Mouse (Mus musculus) liver, adult (tissue): Measurements from ENCODE around the gene Vgll4.

Experiments used
- GATA4 ChIP-seq: IDR thresholded peaks from 2 replicates; pipeline ENCODE4 v1.6.1; 2014; ENCODE audit warnings: mild to moderate bottlenecking, low read length; ENCODE audit not compliant: insufficient replicate concordance

Vgll4 gene

GRCm38 (mm10) chr6:114878841-114879520, 90.8 kb downstream of the Vgll4 start:
- TF ChIP-seq GATA4: no peak

GRCm38 (mm10) chr6:114876546-114876945, 93.2 kb downstream of the Vgll4 start:
- TF ChIP-seq GATA4: no peak

DNA sequence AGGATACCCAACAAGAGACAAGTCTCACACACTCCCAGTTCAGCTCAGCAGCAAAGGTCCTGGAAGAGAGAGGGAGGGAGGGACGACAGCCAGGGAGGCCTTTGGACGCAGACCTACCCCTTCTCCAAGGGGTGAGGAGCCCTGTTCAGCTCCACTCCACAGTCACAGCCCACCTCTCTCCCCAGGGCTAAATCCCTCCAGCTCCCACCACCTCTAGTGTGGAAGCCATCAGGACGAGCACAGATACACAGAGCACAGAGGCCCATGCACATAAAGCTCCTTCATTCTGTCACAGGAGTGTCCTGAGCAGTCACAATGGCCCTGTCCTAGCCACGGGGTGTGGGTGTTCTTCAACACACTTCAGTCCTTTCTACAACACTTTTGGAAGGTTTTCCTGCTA, 93.8 kb downstream of the Vgll4 start:
- no peak for TF ChIP-seq GATA4

GRCm38 (mm10) chr6:114875018-114875558, 94.7 kb downstream of the Vgll4 start:
- peak; percentile 61; the same call in 1 of the 2 replicates for TF ChIP-seq GATA4

DNA sequence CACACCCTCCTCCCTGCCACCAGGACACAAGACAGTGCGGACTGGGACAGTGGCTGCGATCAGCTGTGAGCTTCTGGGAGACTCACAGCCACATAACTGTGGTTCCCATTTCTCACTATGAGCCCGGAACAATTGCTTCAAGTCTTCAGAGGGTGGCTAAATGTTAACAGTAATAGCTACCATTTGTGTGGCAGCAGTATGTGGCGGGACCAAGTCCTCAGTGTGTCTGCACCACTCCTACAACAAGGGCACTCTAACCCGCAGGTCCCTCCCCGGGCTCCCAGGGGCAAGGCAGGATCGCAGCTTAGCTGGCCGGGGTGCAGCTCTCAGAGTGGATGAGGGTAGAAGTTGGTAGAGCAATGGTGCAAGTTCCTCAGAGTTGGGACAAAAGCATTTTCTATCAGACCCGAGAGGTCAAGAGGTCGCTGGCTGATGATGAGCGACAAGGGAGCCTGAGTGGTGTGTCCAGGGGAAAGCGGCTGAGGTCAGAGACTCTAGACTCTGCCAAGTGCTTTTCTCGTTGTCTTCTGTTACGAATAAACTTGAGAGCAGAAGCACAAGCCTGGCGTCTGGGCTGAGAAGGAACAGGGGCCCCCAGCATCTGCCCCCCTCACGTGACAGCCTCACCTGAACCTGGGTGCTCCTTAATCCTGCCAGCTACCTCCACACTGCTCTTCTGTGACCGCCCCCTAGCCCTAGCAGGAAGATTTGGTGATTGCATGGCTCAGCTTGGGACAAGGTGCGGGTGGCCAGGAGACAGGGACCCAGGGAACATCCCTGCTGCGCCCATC, 95.5 kb downstream of the Vgll4 start:
- TF ChIP-seq GATA4: no peak

GRCm38 (mm10) chr6:114873808-114874137, 96.0 kb downstream of the Vgll4 start:
- no peak for TF ChIP-seq GATA4

DNA sequence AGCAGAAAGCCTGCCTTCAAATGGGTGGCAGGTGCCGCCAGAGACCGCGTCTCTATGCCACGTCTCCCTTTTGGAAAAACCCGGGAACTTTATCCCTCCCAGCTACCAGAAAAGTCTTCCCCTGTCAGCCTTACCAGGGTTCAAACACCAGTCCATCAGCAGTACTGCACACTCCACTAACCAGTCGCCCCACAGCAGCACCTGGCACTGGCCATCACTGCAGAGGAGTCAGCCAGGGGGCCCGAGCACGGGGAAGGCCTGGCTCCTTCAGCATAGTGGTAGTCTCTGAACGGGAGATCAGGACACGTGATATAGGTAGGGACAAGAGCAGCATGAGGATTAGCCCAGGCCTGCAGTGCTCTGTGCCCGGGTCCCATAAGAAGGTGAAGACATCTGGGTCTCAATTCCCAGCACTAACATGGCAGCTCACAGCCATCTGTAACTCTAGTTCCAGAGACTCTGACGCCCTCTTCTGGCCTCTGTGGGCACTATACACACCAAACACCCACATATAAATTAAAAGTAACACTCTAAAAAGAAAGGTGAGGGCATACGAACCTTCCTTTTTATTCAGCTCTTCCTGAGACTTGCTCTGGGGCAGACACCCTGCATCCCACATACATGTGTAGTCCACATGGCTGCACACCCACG, 98.7 kb downstream of the Vgll4 start:
- no peak for TF ChIP-seq GATA4

GRCm38 (mm10) chr6:114869501-114870076, 100.2 kb downstream of the Vgll4 start:
- no peak for TF ChIP-seq GATA4

GRCm38 (mm10) chr6:114868656-114869055, 101.1 kb downstream of the Vgll4 start:
- TF ChIP-seq GATA4: no peak

- TF ChIP-seq GATA4: peak; percentile 78; the same call in 1 of the 2 replicates
Measured at GRCm38 (mm10) chr6:114866619-114867018, 103.2 kb downstream of the Vgll4 start.

GRCm38 (mm10) chr6:114866078-114866477, 103.7 kb downstream of the Vgll4 start:
- TF ChIP-seq GATA4: no peak

DNA sequence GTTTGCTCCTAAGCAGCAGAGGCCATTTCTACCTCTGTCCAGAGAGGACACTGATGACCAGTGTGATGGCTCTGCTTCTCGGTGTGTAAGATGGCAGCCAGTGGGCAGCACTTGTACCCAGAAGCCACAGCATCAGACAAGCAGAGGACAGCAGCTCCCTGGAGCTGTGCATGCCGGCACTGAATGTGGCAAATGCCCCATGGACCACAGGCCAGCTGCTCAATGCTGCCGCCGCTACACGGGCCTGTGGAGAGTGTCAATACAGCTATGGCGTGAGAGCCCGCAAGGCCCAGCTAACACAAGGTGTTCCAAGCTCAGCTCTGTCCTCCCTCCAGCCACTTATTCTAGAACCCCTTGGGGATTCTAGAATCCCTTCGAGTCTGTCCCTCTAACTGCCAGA, 105.4 kb downstream of the Vgll4 start:
- TF ChIP-seq GATA4: no peak

- no peak for TF ChIP-seq GATA4
Measured at GRCm38 (mm10) chr6:114863501-114863900, 106.3 kb downstream of the Vgll4 start.

- no peak for TF ChIP-seq GATA4
Measured at GRCm38 (mm10) chr6:114862046-114862445, 107.7 kb downstream of the Vgll4 start.

DNA sequence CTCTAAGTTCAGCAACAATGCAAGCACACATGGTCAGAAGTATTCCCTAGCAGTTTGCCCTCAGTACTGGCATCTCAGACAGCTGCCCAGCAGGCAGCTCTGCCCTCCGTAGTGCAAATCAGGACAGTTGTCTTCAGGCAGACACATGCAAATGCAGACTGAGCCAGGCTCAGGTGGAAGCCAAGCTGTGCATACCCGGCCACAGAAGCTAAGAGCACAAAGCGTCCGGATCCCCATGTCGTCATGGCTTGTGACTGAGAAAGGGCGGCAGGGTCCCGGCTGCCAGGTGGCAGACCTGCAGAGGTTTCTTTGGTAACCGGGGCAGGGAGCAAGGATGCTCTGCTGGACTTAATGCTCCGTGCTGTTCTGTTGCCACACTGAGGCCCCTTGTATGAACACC, 108.2 kb downstream of the Vgll4 start:
- TF ChIP-seq GATA4: no peak
